Mouse (Mus musculus): ENCODE measurements around the gene Gm49394. TPM values are rescaled to one million over a fixed set of nuclear protein-coding genes. Genes with fewer than 3 reads are reported as not detected.

Gm49394 gene
- polyA plus RNA-seq (2015; fragmentation: Illumina TruSeq; extraction: RNeasy Lipid Tissue Mini Kit (QIAGEN cat#74804); ENCODE audit: insufficient read depth, low read depth, low replicate concordance) = not detected

DNA sequence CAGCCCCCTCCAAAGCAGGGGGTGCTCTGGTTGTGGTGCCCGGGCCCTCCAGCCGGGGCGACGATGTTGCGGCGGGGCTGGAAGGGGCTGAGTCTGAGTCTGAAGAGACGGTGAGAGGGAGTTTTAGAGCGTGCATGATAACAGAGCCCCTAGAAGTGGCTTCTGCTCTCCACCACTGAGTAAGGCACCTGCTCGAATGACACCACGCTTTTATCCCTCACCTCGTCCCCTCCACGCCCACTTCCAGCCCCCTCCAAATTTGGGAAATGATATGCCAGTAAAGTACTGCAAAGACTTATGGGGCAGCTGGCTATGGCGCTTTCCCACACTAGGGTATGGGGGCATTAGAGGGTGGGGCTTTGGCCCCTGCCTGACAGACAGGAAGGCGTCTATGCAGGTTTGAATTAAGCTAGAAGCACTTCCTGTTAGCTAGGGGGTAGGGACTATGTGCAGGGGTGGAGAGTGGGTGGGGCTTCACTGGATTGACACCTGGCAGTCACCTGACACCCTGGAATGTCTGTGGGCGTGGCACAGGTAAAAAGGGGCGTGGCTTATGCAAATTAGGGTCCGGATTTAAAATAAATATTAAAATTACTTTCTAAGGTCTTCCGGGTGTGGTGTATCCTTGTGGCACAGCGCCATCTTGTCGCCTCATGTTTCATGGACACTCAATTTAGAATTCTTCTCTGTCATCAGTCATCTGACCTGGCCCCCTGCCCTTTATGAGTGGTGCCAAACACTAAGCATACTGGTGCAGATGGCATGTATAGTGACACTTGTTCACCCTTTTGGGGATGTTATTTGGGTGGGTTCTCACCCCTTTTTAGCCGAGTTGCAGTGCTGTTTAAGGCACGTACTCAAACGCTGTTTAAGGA, at the start of gene Gm49394:
Gene Gm49394, minus strand, starts transcription at position 192 of the 875 bp plus-strand sequence.

DNA sequence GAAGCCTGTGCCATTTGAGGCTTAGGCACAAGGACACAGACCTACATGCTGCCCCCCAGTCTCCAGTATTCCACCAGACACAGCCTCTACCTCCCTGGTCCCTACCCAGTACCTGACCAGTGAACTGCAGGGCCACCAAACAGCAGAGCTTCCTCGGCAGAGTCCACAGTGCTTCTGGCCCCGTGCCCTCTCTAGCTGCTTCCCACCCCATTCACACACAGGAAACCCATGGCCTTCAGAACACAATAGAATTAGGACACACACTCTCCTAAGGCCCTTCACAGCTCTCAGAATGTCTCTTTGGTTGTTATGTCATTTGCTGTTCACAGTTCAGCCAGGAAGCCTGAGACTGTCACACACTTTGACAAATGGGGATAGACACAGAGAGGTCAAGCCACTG, 3.1 kb downstream of the Gm49394 start, which contains the start of gene Igf2:
Gene Igf2, minus strand, starts transcription at position 158 of the 400 bp plus-strand sequence.

Other genes with a start within 250 kb of the Gm49394 start
- gene Syt8, start 235.1 kb downstream of the Gm49394 start, polyA plus RNA-seq (2015; fragmentation: Illumina TruSeq; extraction: RNeasy Lipid Tissue Mini Kit (QIAGEN cat#74804); ENCODE audit: insufficient read depth, low read depth, low replicate concordance) = not detected
- not detected for gene Tnni2, start 228.1 kb downstream of the Gm49394 start, polyA plus RNA-seq (2015; fragmentation: Illumina TruSeq; extraction: RNeasy Lipid Tissue Mini Kit (QIAGEN cat#74804); ENCODE audit: insufficient read depth, low read depth, low replicate concordance)
- gene Lsp1, start 209.1 kb downstream of the Gm49394 start, polyA plus RNA-seq (2015; fragmentation: Illumina TruSeq; extraction: RNeasy Lipid Tissue Mini Kit (QIAGEN cat#74804); ENCODE audit: insufficient read depth, low read depth, low replicate concordance) = 26.2 TPM
- gene Tnnt3, start 171.1 kb downstream of the Gm49394 start, polyA plus RNA-seq (2015; fragmentation: Illumina TruSeq; extraction: RNeasy Lipid Tissue Mini Kit (QIAGEN cat#74804); ENCODE audit: insufficient read depth, low read depth, low replicate concordance) = not detected
- gene Mrpl23, start 137.3 kb downstream of the Gm49394 start, polyA plus RNA-seq (2015; fragmentation: Illumina TruSeq; extraction: RNeasy Lipid Tissue Mini Kit (QIAGEN cat#74804); ENCODE audit: insufficient read depth, low read depth, low replicate concordance) = 17.2 TPM
- 11.9 TPM for gene Igf2, start 3.1 kb downstream of the Gm49394 start, polyA plus RNA-seq (2015; fragmentation: Illumina TruSeq; extraction: RNeasy Lipid Tissue Mini Kit (QIAGEN cat#74804); ENCODE audit: insufficient read depth, low read depth, low replicate concordance)
- gene Ins2, start 73.4 kb upstream of the Gm49394 start, polyA plus RNA-seq (2015; fragmentation: Illumina TruSeq; extraction: RNeasy Lipid Tissue Mini Kit (QIAGEN cat#74804); ENCODE audit: insufficient read depth, low read depth, low replicate concordance) = 34,018 TPM

Data from pancreas, adult 10 weeks (tissue).